Mouse (Mus musculus) embryonic facial prominence, embryonic 11.5 days (tissue): Measurements from ENCODE around the gene Ablim1. TPM values are rescaled to one million over a fixed set of nuclear protein-coding genes. Genes with fewer than 3 reads are reported as not detected.

ENCODE experiments used
- ATAC-seq: fragments of 200-750 bp; cut with Nextera tagmentation; replicated peaks from 2 replicates; pipeline ENCODE4 v1.8.0; 2017; ENCODE audit warnings: low read depth; ENCODE audit not compliant: insufficient number of reproducible peaks, low FRiP score, low TSS enrichment
- DNase-seq: peaks from one replicate; pipeline ENCODE4 v3.0.0-alpha.2; 2015; ENCODE audit warnings: low spot score
- H3K27ac ChIP-seq: fragments of 300-500 bp; sonication (generic); replicated peaks from 2 replicates; pipeline ENCODE4 v1.5.1; 2014; ENCODE audit warnings: mild to moderate bottlenecking, low read depth, low read length, control low read depth
- H3K27me3 ChIP-seq: fragments of 300-500 bp; sonication (generic); 2 replicates; pipeline ENCODE4 v1.6.1; 2014; ENCODE audit warnings: mild to moderate bottlenecking, low read length, moderate library complexity, mixed read lengths; ENCODE audit not compliant: control insufficient read depth, insufficient read depth
- H3K36me3 ChIP-seq: fragments of 300-500 bp; sonication (generic); replicated peaks from 2 replicates; pipeline ENCODE4 v1.6.1; 2014; ENCODE audit warnings: low read depth, mild to moderate bottlenecking, low read length, moderate library complexity, mixed read lengths; ENCODE audit not compliant: control insufficient read depth, insufficient read depth
- H3K4me1 ChIP-seq: fragments of 300-500 bp; sonication (generic); 2 replicates; pipeline ENCODE4 v1.6.1; 2014; ENCODE audit warnings: low read length, mixed read lengths; ENCODE audit not compliant: control insufficient read depth, insufficient read depth
- H3K4me2 ChIP-seq: fragments of 300-500 bp; sonication (generic); 2 replicates; pipeline ENCODE4 v1.6.1; 2014; ENCODE audit warnings: low read depth, mild to moderate bottlenecking, control low read depth, low read length, moderate library complexity
- H3K4me3 ChIP-seq: fragments of 300-500 bp; sonication (generic); 2 replicates; pipeline ENCODE4 v1.5.1; 2014; ENCODE audit warnings: low read depth, low read length, control low read depth
- H3K9ac ChIP-seq: fragments of 300-500 bp; sonication (generic); replicated peaks from 2 replicates; pipeline ENCODE4 v1.6.1; 2014; ENCODE audit warnings: mild to moderate bottlenecking, control low read depth, low read length
- H3K9me3 ChIP-seq: fragments of 300-500 bp; sonication (generic); replicated peaks from 2 replicates; pipeline ENCODE4 v1.6.1; 2016; ENCODE audit warnings: mild to moderate bottlenecking, low read length, inconsistent platforms, mixed read lengths; ENCODE audit not compliant: control insufficient read depth
- WGBS: fragments of 180-500 bp; shearing (Covaris S2); extraction: QIAGEN DNeasy Blood & Tissue Kit; methylation state at CpG from one replicate; pipeline ENCODE4 v1.1.7; 2014; 5-methylcytosine and 5-hydroxymethylcytosine counted together
- polyA plus RNA-seq: library from polyadenylated mRNA; unstranded; fragments of >200 nt; fragmentation: Nextera tagmentation; extraction: Ambion mirVana; gene quantifications from 2 replicates; pipeline ENCODE4 v1.2.1, GENCODE M21; 2014

Gene Ablim1
- polyA plus RNA-seq, 1 experiment from 2014 or later, result 22.8 TPM

DNA sequence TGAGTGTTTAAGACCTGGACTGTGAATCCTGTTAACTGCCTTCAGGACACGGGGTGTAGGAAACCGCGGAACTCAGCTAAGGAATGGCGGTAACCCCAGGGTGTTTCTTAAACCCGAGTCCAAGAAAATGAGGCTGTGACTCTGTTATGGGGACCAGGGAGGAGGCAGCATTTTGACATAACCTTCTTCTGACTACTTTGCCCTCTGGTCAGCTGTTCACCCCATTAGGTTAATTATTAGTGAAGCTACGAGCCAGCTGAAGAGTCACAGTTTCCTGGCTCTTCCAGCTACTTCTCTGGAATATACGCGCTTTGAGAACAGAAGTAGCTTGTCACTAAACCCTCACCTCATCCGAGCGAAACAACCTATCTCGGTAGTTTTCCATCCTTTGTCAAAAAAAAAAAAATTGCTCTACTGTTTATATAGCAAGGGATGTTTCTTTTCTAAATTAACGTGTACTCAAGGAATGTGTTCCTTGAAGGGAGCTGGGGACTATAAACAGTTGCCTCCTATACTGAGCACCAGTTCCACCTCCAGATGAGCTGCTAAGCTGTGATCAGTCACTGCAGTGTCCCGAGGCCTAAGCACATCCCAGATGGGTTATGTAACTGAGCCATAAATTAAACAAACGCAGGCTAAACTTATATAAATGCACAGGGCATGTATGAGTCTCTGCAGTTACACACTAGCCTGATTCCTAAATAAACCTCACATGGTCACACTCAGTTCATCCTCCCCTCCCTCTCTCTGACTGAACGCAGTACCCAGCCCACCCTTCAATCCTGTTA is 39.4 kb downstream of the Ablim1 start:
- WGBS, result 56% methylated on average over 15 of the region's 15 CpGs
- no peaks in the 10 kb centered on the region for H3K9me3 ChIP-seq
- no peak overlapping the region for H3K27ac ChIP-seq
- H3K36me3 ChIP-seq, result no peaks in the 10 kb centered on the region
- no peak overlapping the region for H3K4me2 ChIP-seq
- H3K4me1 ChIP-seq, result no peaks in the 10 kb centered on the region; the same call in 1 of the 2 replicates
- no peak for DNase-seq
- H3K4me3 ChIP-seq, result no peak overlapping the region
- no peaks in the 10 kb centered on the region; the same call in 1 of the 2 replicates for H3K27me3 ChIP-seq
- ATAC-seq, result no peak
- no peak overlapping the region for H3K9ac ChIP-seq

DNA sequence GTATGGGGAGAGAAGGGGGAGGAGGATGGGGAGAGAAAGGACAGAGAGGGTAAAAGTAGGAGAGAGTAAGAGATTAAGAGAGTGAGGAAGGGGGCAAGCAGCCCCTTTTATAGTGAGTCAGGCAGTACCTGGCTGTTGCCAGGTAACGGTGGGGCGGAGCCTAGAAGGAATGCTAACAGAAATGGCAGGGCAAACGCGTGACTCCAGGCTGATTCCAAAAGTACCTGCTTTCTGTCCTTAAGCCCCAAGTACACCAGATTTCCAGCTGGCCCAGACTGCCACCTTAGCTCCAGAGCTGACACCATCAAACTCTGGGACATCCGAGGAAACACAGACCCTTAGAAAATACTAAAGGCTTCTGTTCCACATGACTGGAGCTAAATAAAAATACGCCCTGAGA is 40.0 kb downstream of the Ablim1 start:
- Histone ChIP-seq H3K4me1 (no peaks in the 10 kb centered on the region; the same call in 1 of the 2 replicates), H3K9ac (no peak overlapping the region), H3K36me3 (no peaks in the 10 kb centered on the region), H3K27me3 (no peaks in the 10 kb centered on the region; the same call in 1 of the 2 replicates), H3K4me2 (0 out of 2 replicates have a peak overlapping the region, but pooled peaks have one; percentile 13), H3K27ac (no peak overlapping the region), H3K9me3 (no peaks in the 10 kb centered on the region), H3K4me3 (no peak overlapping the region)
- 28% methylated on average over 6 of the region's 6 CpGs for WGBS
- DNase-seq (no peak), ATAC-seq (0 out of 2 replicates have a peak, but pooled peaks have one; percentile 14)

DNA sequence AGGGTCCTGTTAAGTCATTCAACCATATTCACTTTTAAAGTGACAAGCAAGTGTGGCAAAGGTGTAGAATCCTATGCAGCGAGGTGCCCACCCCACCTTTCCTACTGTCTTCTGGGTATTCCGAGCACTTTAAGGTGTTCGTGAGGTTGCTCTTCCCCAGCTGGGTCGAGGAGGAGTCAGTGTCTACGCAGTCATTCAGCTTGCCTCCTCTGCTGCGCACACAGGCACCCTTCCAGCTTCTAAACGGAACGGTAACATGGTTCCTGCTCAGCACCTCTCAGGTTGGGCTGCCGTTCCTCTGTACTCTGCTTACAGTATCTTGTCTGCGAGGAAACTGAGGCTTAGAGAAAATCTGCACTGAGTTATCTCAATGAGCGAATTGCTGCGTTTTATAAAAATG is 40.4 kb downstream of the Ablim1 start:
- no peaks in the 10 kb centered on the region; the same call in 1 of the 2 replicates for H3K27me3 ChIP-seq
- H3K9me3 ChIP-seq, result no peaks in the 10 kb centered on the region
- DNase-seq, result no peak
- no peaks in the 10 kb centered on the region for H3K36me3 ChIP-seq
- H3K9ac ChIP-seq, result no peak overlapping the region
- WGBS, result 54% methylated on average over 12 of the region's 12 CpGs
- H3K4me2 ChIP-seq, result 0 out of 2 replicates have a peak overlapping the region, but pooled peaks have one; percentile 13
- no peak overlapping the region for H3K4me3 ChIP-seq
- H3K4me1 ChIP-seq, result no peaks in the 10 kb centered on the region; the same call in 1 of the 2 replicates
- ATAC-seq, result no peak
- H3K27ac ChIP-seq, result no peak overlapping the region

DNA sequence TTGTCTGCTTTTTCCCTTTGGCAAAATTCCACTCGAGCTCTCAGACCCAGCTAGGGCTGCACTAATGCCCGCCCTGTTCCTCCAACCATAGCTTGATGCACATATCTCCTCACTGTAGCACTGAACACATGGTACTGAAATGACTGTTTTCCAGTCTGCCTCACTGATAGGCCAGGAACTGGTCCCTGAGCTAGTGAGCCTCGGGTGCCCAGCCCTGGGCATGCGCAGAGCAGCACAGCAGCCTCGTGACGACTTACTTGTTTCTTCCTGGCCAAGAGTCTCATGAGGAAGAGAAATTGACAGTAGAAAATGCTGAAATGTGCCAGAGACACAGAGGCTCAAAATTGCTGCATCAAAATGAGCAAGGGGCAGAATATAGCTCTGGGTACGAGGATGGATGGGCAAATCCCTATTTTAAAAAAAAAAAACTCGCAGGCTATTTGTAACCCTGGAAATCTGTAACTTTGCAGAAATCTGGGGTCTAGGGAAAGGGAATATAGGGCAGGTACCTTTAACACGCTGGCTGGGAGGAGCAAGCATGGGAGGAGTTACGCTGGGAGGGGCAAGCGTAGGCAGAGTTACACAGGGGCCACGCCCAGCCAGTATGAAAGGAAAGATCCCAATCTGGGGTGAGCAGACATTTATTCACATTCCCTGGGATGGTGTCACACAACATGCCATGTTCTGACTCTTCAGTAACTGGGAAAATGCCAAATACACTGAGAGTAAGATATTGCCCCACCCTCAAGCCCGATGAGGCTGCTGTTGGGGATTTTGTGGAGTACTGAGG is 41.7 kb downstream of the Ablim1 start:
- no peaks in the 10 kb centered on the region for H3K9me3 ChIP-seq
- no peak overlapping the region for H3K4me3 ChIP-seq
- no peaks in the 10 kb centered on the region; the same call in 1 of the 2 replicates for H3K4me1 ChIP-seq
- no peak for DNase-seq
- 0 out of 2 replicates have a peak, but pooled peaks have one; percentile 30 for ATAC-seq
- no peaks in the 10 kb centered on the region for H3K36me3 ChIP-seq
- no peak overlapping the region for H3K9ac ChIP-seq
- H3K27me3 ChIP-seq, result no peaks in the 10 kb centered on the region; the same call in 1 of the 2 replicates
- WGBS, result 38% methylated on average over 13 of the region's 13 CpGs
- no peak overlapping the region for H3K4me2 ChIP-seq
- no peak overlapping the region for H3K27ac ChIP-seq

DNA sequence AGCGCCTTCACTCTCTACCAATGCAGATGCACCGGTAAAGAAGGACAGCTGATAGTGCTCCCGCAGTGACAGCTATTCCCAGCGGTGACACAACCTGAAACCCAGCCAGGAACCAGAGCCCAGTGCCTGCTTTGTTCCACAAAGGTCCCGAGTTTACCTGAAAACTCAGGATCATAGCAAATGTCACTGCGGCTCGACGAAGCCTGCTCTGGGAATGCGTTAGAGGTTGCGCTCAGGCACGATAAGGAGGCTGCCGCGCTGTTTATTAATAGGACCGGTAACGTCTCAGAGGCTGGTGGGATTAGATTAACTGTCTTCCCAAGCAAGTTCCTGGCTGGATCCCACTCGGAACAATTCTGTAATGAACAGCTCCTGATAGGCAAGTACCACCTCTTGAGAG is 43.0 kb downstream of the Ablim1 start:
- no peak overlapping the region for H3K4me3 ChIP-seq
- DNase-seq, result no peak
- H3K9ac ChIP-seq, result no peak overlapping the region
- no peaks in the 10 kb centered on the region for H3K9me3 ChIP-seq
- no peak overlapping the region for H3K27ac ChIP-seq
- no peaks in the 10 kb centered on the region; the same call in 1 of the 2 replicates for H3K27me3 ChIP-seq
- no peaks in the 10 kb centered on the region; the same call in 1 of the 2 replicates for H3K4me1 ChIP-seq
- no peak for ATAC-seq
- 86% methylated on average over 16 of the region's 16 CpGs for WGBS
- no peaks in the 10 kb centered on the region for H3K36me3 ChIP-seq
- H3K4me2 ChIP-seq, result no peak overlapping the region

DNA sequence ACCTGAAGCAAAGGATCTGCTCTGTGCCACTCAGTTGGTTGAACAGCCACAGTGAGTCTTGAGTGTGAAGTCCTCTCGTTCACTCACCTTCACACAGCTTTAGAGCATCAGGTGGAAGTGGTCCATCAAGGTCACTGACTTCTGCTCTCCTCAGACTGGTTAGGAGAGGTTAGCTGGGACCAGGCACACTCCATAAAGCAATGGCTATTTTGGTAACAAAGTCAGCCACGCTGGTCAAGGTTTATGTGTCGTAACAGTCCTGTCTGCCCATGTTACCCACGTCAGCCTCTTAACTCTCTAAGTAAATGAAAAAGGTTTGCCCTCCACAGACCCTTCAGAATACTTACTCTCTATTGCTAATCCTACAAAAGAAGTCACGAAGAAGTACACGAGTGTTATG is 44.0 kb downstream of the Ablim1 start:
- WGBS, result 90% methylated on average over 6 of the region's 6 CpGs
- Histone ChIP-seq H3K36me3 (no peaks in the 10 kb centered on the region), H3K27me3 (no peaks in the 10 kb centered on the region; the same call in 1 of the 2 replicates), H3K4me1 (no peaks in the 10 kb centered on the region; the same call in 1 of the 2 replicates), H3K27ac (no peak overlapping the region), H3K4me2 (no peak overlapping the region), H3K4me3 (no peak overlapping the region), H3K9me3 (no peaks in the 10 kb centered on the region), H3K9ac (no peak overlapping the region)
- DNase-seq (no peak), ATAC-seq (no peak)

DNA sequence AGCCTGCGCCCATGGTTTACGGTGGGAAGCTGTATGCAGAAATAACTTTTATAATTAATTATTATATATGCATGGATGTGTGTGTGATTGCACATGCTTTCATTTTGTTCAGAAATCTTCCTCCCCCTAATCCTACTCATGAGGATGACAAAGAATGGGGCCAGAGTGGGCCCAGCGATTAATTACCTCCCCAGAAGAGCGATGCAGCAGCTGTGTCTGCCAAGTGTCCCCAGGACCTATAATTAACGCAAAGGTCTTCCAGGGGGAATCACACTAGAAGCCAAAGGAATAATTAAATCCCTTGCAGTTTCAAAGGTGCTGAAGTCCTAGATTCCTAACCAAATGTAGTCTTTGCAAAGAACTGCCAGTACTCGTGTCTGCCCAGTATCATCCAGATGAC is 44.9 kb downstream of the Ablim1 start:
- H3K4me2 ChIP-seq, result no peak overlapping the region

More for the DNA sequence above, 44.9 kb downstream of the Ablim1 start:
- Histone ChIP-seq H3K4me3 (no peak overlapping the region), H3K9ac (no peak overlapping the region), H3K27ac (no peak overlapping the region), H3K9me3 (no peaks in the 10 kb centered on the region), H3K36me3 (no peaks in the 10 kb centered on the region), H3K4me1 (no peaks in the 10 kb centered on the region; the same call in 1 of the 2 replicates), H3K27me3 (no peaks in the 10 kb centered on the region; the same call in 1 of the 2 replicates)
- WGBS, result 81% methylated on average over 6 of the region's 6 CpGs
- ATAC-seq, result no peak
- DNase-seq, result no peak
